In the genomic region with DNA sequence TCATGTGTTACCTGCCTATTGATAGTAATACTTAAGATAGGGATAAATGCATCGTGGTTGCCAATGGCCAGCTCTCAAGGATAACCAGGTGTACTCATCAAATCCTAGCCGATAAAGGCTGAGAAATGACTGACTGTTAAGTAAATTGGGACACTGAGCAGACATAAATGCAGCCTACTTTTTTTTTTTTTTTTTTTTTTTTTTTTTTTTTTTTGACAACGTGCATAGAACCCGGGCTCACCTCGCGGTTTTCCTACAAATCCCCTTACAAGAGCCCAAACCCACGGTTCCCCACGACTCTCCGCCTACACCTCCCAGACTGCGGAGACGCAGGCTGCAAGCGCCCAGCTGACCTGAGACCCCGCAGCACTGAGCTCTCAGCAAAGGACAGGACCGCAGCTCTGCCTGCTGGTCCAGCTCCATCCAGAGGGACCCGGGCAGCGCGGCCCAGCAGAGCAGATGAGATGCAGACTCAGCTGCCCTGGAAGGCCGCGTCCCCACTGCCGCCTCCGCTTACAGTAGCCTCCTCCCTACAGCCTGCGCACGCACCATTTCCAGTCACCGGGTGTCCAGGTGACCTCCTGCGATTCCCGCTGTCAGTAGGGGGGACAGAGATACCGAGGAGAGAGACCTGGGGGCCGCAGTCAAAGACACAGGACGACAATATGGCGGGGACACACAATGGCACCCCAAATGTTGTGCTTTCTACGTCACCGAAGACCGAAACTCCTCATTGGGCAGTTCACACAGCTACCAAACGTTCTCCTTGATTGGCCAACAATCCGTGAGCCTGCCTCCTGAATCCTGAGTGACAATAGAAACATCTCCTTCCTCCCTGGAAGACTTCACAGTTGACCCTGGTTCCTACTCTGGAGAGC, we compare ENCODE assay signal across 8 mouse cellular contexts. TPM values are rescaled to one million over a fixed set of nuclear protein-coding genes. Genes with fewer than 3 reads are reported as not detected.
DNase-seq lines count a peak whose midpoint lies in the region; ATAC-seq lines count a peak whose summit lies in the region.

A gene (minus strand): TSS at position 722 of the 878 bp plus-strand sequence.

- peak; percentile 54 to 64 for DNase-seq in CD8-positive naive resting alpha-beta T cell, adult 2 months (ENCODE audit: low read depth in 2 of 2, low spot score in 2 of 2)
- peak; percentile 76 for DNase-seq in c-Kit-positive CD71-positive TER-119-negative erythroid progenitor cells, embryonic 14.5 days (ENCODE audit: low read depth)
- peak; percentile 82 for DNase-seq in forebrain, embryonic 11.5 days (ENCODE audit: low spot score)
- DNase-seq in kidney, postnatal 36 days = peak; percentile 80 to 87
- peak; percentile 94 for DNase-seq in telencephalon, adult 2 months (ENCODE audit: low read depth, low spot score)

- H3K36me3 ChIP-seq in forebrain, embryonic 11.5 days (ENCODE audit: control insufficient read depth, insufficient read depth, low read length) = no peaks in the 10 kb centered on the region
- H3K36me3 ChIP-seq in heart, embryonic 16.5 days (ENCODE audit: control insufficient read depth, insufficient read depth) = peaks cover 13% of the 10 kb centered on the region
- 0 out of 2 replicates have a peak, but pooled peaks cover 3% of the 10 kb centered on the region for H3K36me3 ChIP-seq in liver, embryonic 15.5 days (replicated peaks)
- H3K36me3 ChIP-seq in neural tube, embryonic 12.5 days = peaks cover 15% of the 10 kb centered on the region

- no peaks in the 10 kb centered on the region for H3K27me3 ChIP-seq in forebrain, embryonic 11.5 days (ENCODE audit: control insufficient read depth, insufficient read depth, low read length)
- H3K27me3 ChIP-seq in heart, embryonic 16.5 days (ENCODE audit: control insufficient read depth, insufficient read depth, low read length) = no peaks in the 10 kb centered on the region
- no peaks in the 10 kb centered on the region for H3K27me3 ChIP-seq in liver, embryonic 15.5 days
- H3K27me3 ChIP-seq in neural tube, embryonic 12.5 days (replicated peaks) = no peaks in the 10 kb centered on the region

- H3K27ac ChIP-seq in forebrain, embryonic 11.5 days (ENCODE audit: low read depth, low read length) = peak within 1 kb of the TSS; percentile 64
- peak within 1 kb of the TSS; percentile 72 for H3K27ac ChIP-seq in heart, embryonic 16.5 days (ENCODE audit: low read length)
- H3K27ac ChIP-seq in liver, embryonic 15.5 days (replicated peaks) = no peak within 1 kb of the TSS
- peak within 1 kb of the TSS; percentile 32; the same call in 1 of the 2 replicates for H3K27ac ChIP-seq in neural tube, embryonic 12.5 days

- H3K4me2 ChIP-seq in forebrain, embryonic 11.5 days (ENCODE audit: low read depth, low read length, severe bottlenecking) = peak within 1 kb of the TSS; percentile 71
- H3K4me2 ChIP-seq in heart, embryonic 16.5 days (ENCODE audit: low read depth, low read length) = peak within 1 kb of the TSS; percentile 86
- peak within 1 kb of the TSS; percentile 72 for H3K4me2 ChIP-seq in liver, embryonic 15.5 days
- H3K4me2 ChIP-seq in neural tube, embryonic 12.5 days (replicated peaks) = peak within 1 kb of the TSS; percentile 79

- H3K9ac ChIP-seq in forebrain, embryonic 11.5 days (ENCODE audit: low read length) = peak within 1 kb of the TSS; percentile 92
- H3K9ac ChIP-seq in heart, embryonic 16.5 days (ENCODE audit: low read length) = peak within 1 kb of the TSS; percentile 92
- H3K9ac ChIP-seq in liver, embryonic 15.5 days = peak within 1 kb of the TSS; percentile 62
- H3K9ac ChIP-seq in neural tube, embryonic 12.5 days = peak within 1 kb of the TSS; percentile 94

- peaks cover 5% of the 10 kb centered on the region; the same call in 1 of the 2 replicates for H3K4me1 ChIP-seq in forebrain, embryonic 11.5 days (replicated peaks; ENCODE audit: control insufficient read depth, insufficient read depth, low read length)
- H3K4me1 ChIP-seq in heart, embryonic 16.5 days (ENCODE audit: control insufficient read depth, insufficient read depth, low read length) = peaks cover 8% of the 10 kb centered on the region
- peaks cover 5% of the 10 kb centered on the region; the same call in 1 of the 2 replicates for H3K4me1 ChIP-seq in liver, embryonic 15.5 days (replicated peaks)
- H3K4me1 ChIP-seq in neural tube, embryonic 12.5 days = peaks cover 11% of the 10 kb centered on the region

- no peaks in the 10 kb centered on the region for H3K9me3 ChIP-seq in forebrain, embryonic 11.5 days (ENCODE audit: control insufficient read depth, low read length)
- no peaks in the 10 kb centered on the region for H3K9me3 ChIP-seq in heart, embryonic 16.5 days (replicated peaks; ENCODE audit: control insufficient read depth, low read length)
- no peaks in the 10 kb centered on the region for H3K9me3 ChIP-seq in liver, embryonic 15.5 days (replicated peaks)
- no peaks in the 10 kb centered on the region for H3K9me3 ChIP-seq in neural tube, embryonic 12.5 days

- WGBS in forebrain, embryonic 11.5 days = 2% methylated on average over 35 of the region's 35 CpGs
- 1% methylated on average over 35 of the region's 35 CpGs for WGBS in heart, embryonic 16.5 days
- WGBS in liver, embryonic 15.5 days (ENCODE audit: insufficient replicate concordance) = 2% methylated on average over 35 of the region's 35 CpGs
- whole genome bisulfite sequencing in neural tube, embryonic 12.5 days = 2% methylated on average over 35 of the region's 35 CpGs

- H3K4me3 ChIP-seq in forebrain, embryonic 11.5 days (ENCODE audit: low read depth, low read length) = peak within 1 kb of the TSS; percentile 80
- peak within 1 kb of the TSS; percentile 90 for H3K4me3 ChIP-seq in heart, embryonic 16.5 days (ENCODE audit: low read length)
- H3K4me3 ChIP-seq in liver, embryonic 15.5 days (replicated peaks) = peak within 1 kb of the TSS; percentile 68
- H3K4me3 ChIP-seq in neural tube, embryonic 12.5 days = peak within 1 kb of the TSS; percentile 87

- ATAC-seq in forebrain, embryonic 11.5 days (replicated peaks; ENCODE audit: low FRiP score) = peak; percentile 99
- peak; percentile 99 for ATAC-seq in heart, embryonic 16.5 days (replicated peaks; ENCODE audit: extremely low read depth, insufficient read depth, low FRiP score)
- ATAC-seq in liver, embryonic 15.5 days (ENCODE audit: insufficient read depth) = peak; percentile 71
- ATAC-seq in neural tube, embryonic 12.5 days (ENCODE audit: low FRiP score, low read depth) = peak; percentile 99

RNA-seq across cellular contexts. Expression of the gene that starts here (rescaled TPM):
- 17.9 and 20.3 TPM in 2 replicates for polyA plus RNA-seq in forebrain, embryonic 11.5 days (2014; fragmentation: Nextera tagmentation; extraction: Ambion mirVana)
- polyA plus RNA-seq in heart, embryonic 16.5 days (2015; fragmentation: Nextera tagmentation; extraction: Ambion mirVana) = 6.0 and 8.1 TPM in 2 replicates
- polyA plus RNA-seq in liver, embryonic 15.5 days (2015; fragmentation: Nextera tagmentation; extraction: Ambion mirVana) = 1.2 and 1.7 TPM in 2 replicates
- 15.7 and 17.3 TPM in 2 replicates for polyA plus RNA-seq in neural tube, embryonic 12.5 days (2016; fragmentation: Nextera tagmentation; extraction: Ambion mirVana)
